Mouse (Mus musculus): ENCODE results near the gene Prnd.

Gene Prnd

GRCm38 (mm10) chr2:131941501-131941900 is 9.2 kb upstream of the Prnd start:
- no peak for DNase-seq

DNA sequence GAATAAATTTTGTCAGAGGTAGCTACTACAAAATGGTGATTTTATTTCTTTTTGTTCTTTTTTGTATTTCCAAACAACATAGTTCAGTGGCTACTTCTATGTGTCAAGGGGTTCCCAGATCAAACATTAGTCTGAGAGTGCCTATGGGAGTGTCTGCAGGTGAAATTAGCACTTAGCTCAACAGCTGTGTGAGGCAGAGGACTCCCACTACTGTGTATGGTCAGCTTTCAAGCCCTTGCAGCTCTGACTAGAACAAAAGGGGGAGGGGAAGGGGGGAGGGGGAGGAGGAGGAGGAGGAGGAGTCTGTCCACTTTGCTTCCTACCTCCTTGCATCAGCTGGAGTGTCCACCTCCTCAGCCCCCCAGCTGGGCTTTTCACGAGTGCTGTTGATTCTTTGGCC is 6.3 kb upstream of the Prnd start:
- no peak for DNase-seq

GRCm38 (mm10) chr2:131945225-131945624 is 5.4 kb upstream of the Prnd start:
- DNase-seq = no peak

GRCm38 (mm10) chr2:131945765-131946164 is 4.9 kb upstream of the Prnd start:
- no peak for DNase-seq

DNA sequence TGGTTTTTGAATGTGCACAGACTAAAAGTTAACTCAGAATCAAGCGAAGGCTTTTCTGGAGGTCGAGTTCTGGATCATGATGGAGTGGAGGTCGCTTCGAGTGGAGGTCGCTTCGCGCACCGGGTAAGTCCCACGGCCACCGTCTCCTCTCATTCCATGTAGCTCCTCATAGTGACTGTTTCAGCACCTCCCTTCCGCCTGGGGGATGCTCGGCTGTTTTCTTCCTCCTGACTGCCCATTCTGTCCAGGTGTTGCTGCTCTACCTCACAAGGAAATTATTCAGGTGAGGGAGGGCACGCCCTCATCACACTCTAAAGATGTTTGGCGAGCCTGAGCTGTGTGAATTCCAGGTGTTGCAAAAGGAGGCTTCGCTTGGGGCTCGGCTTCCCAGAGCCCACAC is 4.3 kb upstream of the Prnd start:
- DNase-seq = no peak

DNA sequence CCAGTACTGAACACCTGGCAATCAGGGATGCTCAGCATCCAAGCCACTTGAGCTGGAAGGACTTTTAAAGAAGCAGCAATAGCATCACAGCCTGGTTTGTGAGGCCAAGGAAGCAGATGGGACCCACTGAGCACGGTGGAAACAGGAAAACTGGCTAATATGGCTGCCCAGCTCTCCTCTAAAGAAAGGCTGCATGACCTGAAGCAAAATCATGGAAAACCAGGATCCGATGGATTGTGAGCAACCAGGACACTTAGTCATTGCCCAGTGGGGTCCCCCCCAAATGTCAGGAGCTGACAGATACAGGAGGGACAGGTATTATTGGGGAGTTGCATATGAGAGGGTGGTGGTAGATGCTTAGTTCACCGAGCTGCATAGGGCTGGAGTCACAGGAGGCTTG is 2.5 kb upstream of the Prnd start:
- no peak for DNase-seq

- DNase-seq = no peak
These were observed 1.6 kb upstream of the Prnd start for GRCm38 (mm10) chr2:131948916-131949639.

- DNase-seq = peak; percentile 57 to 66
These were observed 679 bp upstream of the Prnd start for GRCm38 (mm10) chr2:131949767-131950597.

GRCm38 (mm10) chr2:131952456-131952855 is 1.8 kb downstream of the Prnd start:
- DNase-seq = no peak

- no peak for DNase-seq
These were observed 2.4 kb downstream of the Prnd start for GRCm38 (mm10) chr2:131952961-131953538.

- DNase-seq = no peak
These were observed 3.0 kb downstream of the Prnd start for GRCm38 (mm10) chr2:131953711-131954110.

DNA sequence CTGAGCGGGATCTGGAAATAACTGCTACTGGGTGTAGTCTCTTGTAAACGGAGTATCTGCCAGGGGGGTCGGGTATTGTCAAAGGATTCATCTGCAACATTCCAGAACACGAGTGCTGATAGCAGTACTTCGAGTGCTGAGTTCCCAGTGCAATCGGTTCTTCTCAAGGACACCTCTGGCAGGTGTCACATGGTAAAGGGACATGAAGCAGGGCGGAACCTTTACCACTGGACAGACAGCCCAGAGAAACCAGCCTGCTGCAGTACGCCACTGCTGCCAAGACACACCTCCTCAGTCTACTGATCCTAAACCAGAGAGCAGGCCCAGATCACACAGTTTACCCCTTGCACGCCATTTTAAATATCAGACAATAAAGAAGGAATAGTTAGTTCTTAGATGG is 4.2 kb downstream of the Prnd start:
- DNase-seq = no peak

DNA sequence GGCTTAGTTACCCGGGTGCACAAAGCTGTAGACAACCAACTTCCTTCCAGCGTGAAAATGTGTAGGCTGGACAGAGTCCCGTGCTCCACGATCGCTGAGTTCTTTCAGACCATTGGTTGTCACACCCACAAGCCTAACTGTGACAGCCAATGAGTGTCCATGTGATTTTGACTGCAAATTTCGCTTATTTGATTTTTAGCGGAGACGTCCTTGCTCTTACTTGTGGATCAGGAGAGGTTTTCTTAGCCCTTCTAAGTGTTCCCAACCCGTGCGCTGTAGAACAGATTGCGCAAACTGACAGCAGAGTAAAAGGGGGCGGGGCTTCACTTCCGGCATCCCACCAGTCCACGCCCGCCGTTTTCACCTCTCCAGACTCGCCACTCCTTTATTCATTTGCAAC is 4.6 kb downstream of the Prnd start:
- peak; percentile 37 for DNase-seq

DNA sequence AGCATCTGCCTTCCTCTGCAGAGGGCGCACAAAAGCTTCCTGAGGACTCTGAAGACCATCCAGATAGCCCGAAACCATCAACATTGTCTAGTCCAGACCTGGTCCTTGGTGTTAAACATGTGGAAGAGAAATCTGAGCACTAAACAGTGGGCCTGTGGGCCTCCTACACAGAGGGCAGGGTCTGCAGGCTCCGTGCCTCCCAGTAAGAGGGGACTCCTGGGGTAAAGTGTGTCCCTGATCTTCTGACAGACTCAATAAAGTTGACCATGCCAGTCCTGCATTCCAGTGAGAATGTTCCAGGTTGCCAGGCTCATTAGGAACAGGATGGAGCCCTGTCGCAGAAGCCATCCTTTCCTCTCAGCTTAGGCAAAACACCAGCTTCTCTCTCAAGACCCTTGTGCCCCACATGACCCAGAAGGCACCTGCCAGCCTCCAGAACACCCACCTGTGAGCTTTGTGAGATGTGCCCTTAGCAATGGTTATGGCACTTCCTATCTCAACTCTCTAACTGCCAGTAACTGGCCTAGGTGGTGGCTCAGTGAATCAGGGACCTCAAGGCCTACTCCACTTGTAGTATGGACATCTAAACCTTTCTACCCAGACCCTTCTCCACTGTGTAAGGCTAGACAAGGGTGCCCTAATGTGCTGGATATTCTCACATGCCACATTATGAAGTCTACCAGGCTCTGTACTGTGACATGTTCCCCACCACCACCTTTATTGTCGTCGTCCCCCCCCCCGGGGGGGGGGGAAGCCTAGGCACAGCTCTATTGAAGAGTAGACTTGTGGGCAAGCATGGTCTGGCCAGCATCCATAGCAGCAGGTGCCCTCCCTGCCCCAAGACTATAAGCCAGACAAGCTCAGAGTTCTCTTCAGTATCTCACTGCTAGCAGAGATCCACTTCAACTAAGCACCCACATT is 5.9 kb downstream of the Prnd start:
- DNase-seq = no peak

DNA sequence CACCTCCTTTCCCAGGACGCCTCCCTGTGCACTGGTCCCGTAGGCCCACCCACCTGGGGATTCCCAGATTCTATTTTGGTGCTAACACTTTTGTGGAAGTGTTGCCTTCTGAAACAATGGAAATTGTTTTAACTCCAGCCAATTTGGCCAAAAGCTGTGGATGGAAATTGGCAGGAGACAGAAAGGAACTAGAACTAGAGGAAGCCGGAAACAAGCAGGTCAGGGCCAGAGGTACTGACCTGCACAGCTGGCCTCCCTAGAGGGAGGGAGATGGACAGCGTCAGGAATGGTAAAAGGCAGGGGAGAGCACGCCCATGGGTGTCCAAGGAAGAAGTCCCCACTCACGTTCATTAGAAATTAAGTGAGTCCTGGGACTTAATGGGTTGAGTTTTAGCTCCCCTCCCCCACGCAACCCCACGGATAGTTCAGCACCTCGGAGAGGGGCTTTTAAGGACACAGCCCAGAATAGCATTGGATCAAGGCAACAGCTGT is 7.1 kb downstream of the Prnd start:
- DNase-seq = no peak

GRCm38 (mm10) chr2:131961671-131962070 is 11.0 kb downstream of the Prnd start:
- no peak for DNase-seq

GRCm38 (mm10) chr2:131970597-131970996 is 19.9 kb downstream of the Prnd start:
- no peak for DNase-seq

- no peak for DNase-seq
These were observed 20.4 kb downstream of the Prnd start for GRCm38 (mm10) chr2:131971098-131971497.

- DNase-seq = no peak
These were observed 26.0 kb downstream of the Prnd start for GRCm38 (mm10) chr2:131976663-131977062.

DNA sequence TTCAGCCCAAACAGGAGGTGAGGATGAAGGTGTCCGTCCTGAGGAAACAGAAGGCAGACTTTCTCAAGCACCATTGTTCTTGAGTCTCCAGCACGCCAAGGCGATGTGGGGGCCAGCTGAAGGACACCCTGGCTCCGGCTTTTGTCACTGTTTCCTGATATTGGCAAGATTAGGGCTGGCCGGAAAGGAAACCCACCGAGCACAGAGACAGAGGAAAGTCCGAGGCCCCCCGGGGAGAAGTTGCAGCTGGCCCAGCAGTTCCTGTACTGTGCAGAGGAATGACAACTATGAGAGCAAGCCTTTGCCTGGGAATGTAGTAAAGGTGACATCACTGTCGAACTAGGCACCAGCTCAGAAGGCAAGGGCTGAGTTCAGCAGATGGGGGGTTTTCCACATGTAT is 30.2 kb downstream of the Prnd start:
- no peak for DNase-seq

GRCm38 (mm10) chr2:131982546-131983196 is 32.0 kb downstream of the Prnd start:
- peak; percentile 80 to 85 for DNase-seq

DNA sequence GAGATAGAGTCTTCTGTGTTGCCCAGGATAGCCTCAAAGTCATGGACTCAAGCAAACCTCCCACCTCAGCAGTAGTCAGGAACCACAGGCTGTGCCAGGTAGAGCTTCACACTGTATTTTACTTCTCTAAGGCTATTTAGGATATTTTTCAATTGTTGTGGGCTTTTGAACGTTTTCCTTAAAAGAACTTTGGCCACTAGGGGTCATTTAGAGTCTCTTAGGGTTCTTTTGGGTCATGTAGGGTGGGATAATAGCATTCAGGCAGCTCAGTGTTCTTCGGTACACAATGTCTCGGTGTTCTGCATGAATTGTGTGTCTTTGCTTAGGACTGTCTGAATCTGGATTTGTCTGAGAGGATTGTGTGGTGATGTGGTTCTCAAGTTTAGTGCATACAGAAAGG is 37.3 kb downstream of the Prnd start:
- DNase-seq = no peak

Data from B cell, adult 2 months (primary cell).